ENCODE assay signal across 7 mouse cellular contexts in the genomic region with DNA sequence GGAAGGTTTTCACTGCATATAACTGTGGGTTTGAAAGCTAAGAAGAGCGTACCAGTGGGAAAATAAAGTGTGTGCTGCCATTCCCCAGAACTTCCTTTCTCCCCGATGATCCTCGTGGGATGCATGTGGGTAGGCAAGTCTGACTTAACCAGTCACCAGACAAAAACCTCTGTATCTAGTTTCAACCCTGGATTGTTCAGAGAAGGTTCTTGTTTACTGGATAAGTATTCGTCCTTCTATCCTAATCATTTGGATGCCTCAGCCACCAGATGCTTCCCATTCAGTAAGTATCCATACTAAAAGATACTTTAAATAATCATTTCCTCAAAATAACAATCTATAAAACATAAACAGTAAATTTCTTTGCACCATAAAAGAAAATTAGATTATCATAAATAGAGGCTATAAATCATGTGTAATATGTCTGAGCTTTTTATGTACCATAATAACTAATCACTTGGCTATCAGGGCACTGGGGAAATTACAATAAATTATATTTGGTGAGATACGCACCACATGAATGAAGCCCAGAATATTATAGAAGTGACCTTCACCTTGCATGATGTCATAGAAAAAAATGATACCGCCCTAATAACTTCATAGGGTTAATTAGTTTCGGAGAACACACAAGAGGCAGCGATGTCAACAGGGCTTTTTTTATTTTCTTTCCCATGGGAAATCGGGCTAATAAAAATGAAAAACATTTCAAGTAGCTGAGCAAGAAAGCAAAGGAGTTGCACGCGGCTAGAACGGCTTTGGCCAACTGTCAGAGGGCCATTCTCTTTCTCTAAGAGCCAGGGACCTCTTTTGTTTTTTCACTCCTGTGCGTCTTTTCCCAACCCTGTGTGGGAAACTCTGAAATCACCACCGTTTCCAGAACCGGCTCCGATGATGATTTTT.
DNase-seq lines count a peak whose midpoint lies in the region; ATAC-seq and TF ChIP-seq lines count a peak whose summit lies in the region.

No protein-coding gene starts in this region.

- peak; percentile 68 for ATAC-seq in hindbrain, embryonic 13.5 days (ENCODE audit: low FRiP score)
- ATAC-seq in midbrain, embryonic 11.5 days (ENCODE audit: low FRiP score) = peak; percentile 81
- no peak for ATAC-seq in intestine, embryonic 16.5 days

- 0 out of 2 replicates have a peak overlapping the region, but pooled peaks have one; percentile 25 for H3K4me3 ChIP-seq in embryonic facial prominence, embryonic 10.5 days
- peak overlapping the region; percentile 22 for H3K4me3 ChIP-seq in hindbrain, embryonic 13.5 days
- H3K4me3 ChIP-seq in midbrain, embryonic 11.5 days (ENCODE audit: low read depth, low read length) = no peak overlapping the region
- H3K4me3 ChIP-seq in intestine, embryonic 16.5 days (ENCODE audit: low read length) = no peak overlapping the region

- H3K36me3 ChIP-seq in embryonic facial prominence, embryonic 10.5 days (replicated peaks) = no peaks in the 10 kb centered on the region
- no peaks in the 10 kb centered on the region for H3K36me3 ChIP-seq in hindbrain, embryonic 13.5 days
- no peaks in the 10 kb centered on the region for H3K36me3 ChIP-seq in midbrain, embryonic 11.5 days (ENCODE audit: control insufficient read depth, insufficient read depth, low read length)
- no peaks in the 10 kb centered on the region for H3K36me3 ChIP-seq in intestine, embryonic 16.5 days (ENCODE audit: control insufficient read depth, insufficient read depth, low read length)

- peak overlapping the region; percentile 46; the same call in 1 of the 2 replicates for H3K27ac ChIP-seq in embryonic facial prominence, embryonic 10.5 days (replicated peaks)
- H3K27ac ChIP-seq in hindbrain, embryonic 13.5 days = no peak overlapping the region
- peak overlapping the region; percentile 30; the same call in 1 of the 2 replicates for H3K27ac ChIP-seq in midbrain, embryonic 11.5 days (ENCODE audit: low read depth, low read length)
- H3K27ac ChIP-seq in intestine, embryonic 16.5 days (ENCODE audit: low read length) = no peak overlapping the region

- no peak for TF ChIP-seq CTCF in brain, embryonic 14.5 days (IDR thresholded peaks at IDR 0.05; ENCODE audit: borderline replicate concordance, extremely low read depth, insufficient read depth, insufficient read length)

- TF ChIP-seq POLR2A in brain, embryonic 14.5 days (IDR thresholded peaks at IDR 0.05; ENCODE audit: borderline replicate concordance, extremely low read depth, insufficient read depth, insufficient read length, poor library complexity, severe bottlenecking) = no peak

- no peaks in the 10 kb centered on the region for H3K9me3 ChIP-seq in embryonic facial prominence, embryonic 10.5 days
- no peaks in the 10 kb centered on the region for H3K9me3 ChIP-seq in hindbrain, embryonic 13.5 days
- H3K9me3 ChIP-seq in midbrain, embryonic 11.5 days (ENCODE audit: control insufficient read depth, low read length) = no peaks in the 10 kb centered on the region
- H3K9me3 ChIP-seq in intestine, embryonic 16.5 days (ENCODE audit: control insufficient read depth, low read length) = no peaks in the 10 kb centered on the region

- DNase-seq in brain, embryonic 14.5 days (ENCODE audit: low read depth) = peak; percentile 86
- no peak for DNase-seq in embryonic facial prominence, embryonic 10.5 days (ENCODE audit: low spot score)
- DNase-seq in midbrain, embryonic 11.5 days (ENCODE audit: low spot score, missing footprints) = peak; percentile 89
- no peak for DNase-seq in c-Kit-positive CD71-positive TER-119-positive erythroid progenitor cells, embryonic 14.5 days (ENCODE audit: low spot score)
- DNase-seq in thymus, postnatal 14 days = no peak

- H3K27me3 ChIP-seq in embryonic facial prominence, embryonic 10.5 days (replicated peaks; ENCODE audit: low read depth, poor library complexity, severe bottlenecking) = no peaks in the 10 kb centered on the region
- no peaks in the 10 kb centered on the region for H3K27me3 ChIP-seq in hindbrain, embryonic 13.5 days
- no peaks in the 10 kb centered on the region; the same call in 1 of the 2 replicates for H3K27me3 ChIP-seq in midbrain, embryonic 11.5 days (ENCODE audit: control insufficient read depth, insufficient read depth, low read length)
- no peaks in the 10 kb centered on the region for H3K27me3 ChIP-seq in intestine, embryonic 16.5 days (replicated peaks; ENCODE audit: control insufficient read depth, insufficient read depth, low read length)

- peak overlapping the region; percentile 49 for H3K4me2 ChIP-seq in hindbrain, embryonic 13.5 days
- H3K4me2 ChIP-seq in midbrain, embryonic 11.5 days = peak overlapping the region; percentile 35
- no peak overlapping the region for H3K4me2 ChIP-seq in intestine, embryonic 16.5 days (ENCODE audit: low read depth, low read length)

- no peak overlapping the region for H3K9ac ChIP-seq in hindbrain, embryonic 13.5 days
- peak overlapping the region; percentile 27; the same call in 1 of the 2 replicates for H3K9ac ChIP-seq in midbrain, embryonic 11.5 days (ENCODE audit: low read length)
- no peak overlapping the region for H3K9ac ChIP-seq in intestine, embryonic 16.5 days (ENCODE audit: low read depth, low read length)

- H3K4me1 ChIP-seq in embryonic facial prominence, embryonic 10.5 days = peaks cover 6% of the 10 kb centered on the region; the same call in 1 of the 2 replicates
- H3K4me1 ChIP-seq in hindbrain, embryonic 13.5 days (replicated peaks) = peaks cover 7% of the 10 kb centered on the region; the same call in 1 of the 2 replicates
- peaks cover 2% of the 10 kb centered on the region; the same call in 1 of the 2 replicates for H3K4me1 ChIP-seq in midbrain, embryonic 11.5 days (ENCODE audit: control insufficient read depth, insufficient read depth, low read length)
- H3K4me1 ChIP-seq in intestine, embryonic 16.5 days (ENCODE audit: control insufficient read depth, insufficient read depth, low read length) = no peaks in the 10 kb centered on the region

- WGBS in embryonic facial prominence, embryonic 10.5 days = 39% methylated on average over 16 of the region's 16 CpGs
- 23% methylated on average over 16 of the region's 16 CpGs for WGBS in hindbrain, embryonic 13.5 days
- WGBS in midbrain, embryonic 11.5 days = 34% methylated on average over 16 of the region's 16 CpGs
- WGBS in intestine, embryonic 16.5 days = 50% methylated on average over 16 of the region's 16 CpGs

Comparison
In these comparisons a context has a peak if more than half of its experiments do, and no peak if none do; other contexts are left out.
1. DNase-seq: peak in brain, embryonic 14.5 days (single experiment) and midbrain, embryonic 11.5 days (single experiment); none in embryonic facial prominence, embryonic 10.5 days (single experiment), c-Kit-positive CD71-positive TER-119-positive erythroid progenitor cells, embryonic 14.5 days (single experiment) and thymus, postnatal 14 days (single experiment).
2. H3K27ac ChIP-seq: peak in embryonic facial prominence, embryonic 10.5 days (single experiment) and midbrain, embryonic 11.5 days (single experiment); none in hindbrain, embryonic 13.5 days (single experiment) and intestine, embryonic 16.5 days (single experiment).
3. H3K4me3 ChIP-seq: peak in embryonic facial prominence, embryonic 10.5 days (single experiment) and hindbrain, embryonic 13.5 days (single experiment); none in midbrain, embryonic 11.5 days (single experiment) and intestine, embryonic 16.5 days (single experiment).